Mouse (Mus musculus) forebrain, postnatal 0 days (tissue): ENCODE results near the gene Nptx1. TPM values are rescaled to one million over a fixed set of nuclear protein-coding genes. Genes with fewer than 3 reads are reported as not detected.

Experiments
- ATAC-seq: fragments of 200-750 bp; cut with Nextera tagmentation; 2 replicates; pipeline ENCODE4 v1.8.0; 2017; ENCODE audit warnings: mild to moderate bottlenecking, moderate library complexity
- DNase-seq: peaks from one replicate; pipeline ENCODE4 v3.0.0-alpha.2; 2015
- H3K27ac ChIP-seq: fragments of 300-500 bp; sonication (generic); 2 replicates; pipeline ENCODE4 v1.5.1; 2014; ENCODE audit warnings: low read depth, mild to moderate bottlenecking, antibody characterized with exemption, low read length, moderate library complexity, mixed read lengths
- H3K27me3 ChIP-seq: fragments of 300-500 bp; sonication (generic); 2 replicates; pipeline ENCODE4 v1.6.1; 2014; ENCODE audit warnings: mild to moderate bottlenecking, low read length, mixed read lengths; ENCODE audit not compliant: insufficient read depth
- H3K36me3 ChIP-seq: fragments of 300-500 bp; sonication (generic); 2 replicates; pipeline ENCODE4 v1.6.1; 2014; ENCODE audit warnings: mild to moderate bottlenecking, moderate library complexity; ENCODE audit not compliant: insufficient read depth
- H3K4me1 ChIP-seq: fragments of 300-500 bp; sonication (generic); 2 replicates; pipeline ENCODE4 v1.6.1; 2014; ENCODE audit warnings: antibody characterized with exemption; ENCODE audit not compliant: insufficient read depth
- H3K4me2 ChIP-seq: fragments of 300-500 bp; sonication (generic); 2 replicates; pipeline ENCODE4 v1.6.1; 2014; ENCODE audit warnings: low read depth, mild to moderate bottlenecking, moderate library complexity
- H3K4me3 ChIP-seq: fragments of 300-500 bp; sonication (generic); 2 replicates; pipeline ENCODE4 v1.5.1; 2014; ENCODE audit warnings: low read depth, low read length, mixed read lengths
- H3K9ac ChIP-seq: fragments of 300-500 bp; sonication (generic); 2 replicates; pipeline ENCODE4 v1.6.1; 2014; ENCODE audit warnings: mild to moderate bottlenecking
- H3K9me3 ChIP-seq: fragments of 300-500 bp; sonication (generic); 2 replicates; pipeline ENCODE4 v1.6.1; 2016; ENCODE audit warnings: low read length
- CTCF ChIP-seq: sonication (generic); IDR thresholded peaks from 2 replicates; pipeline ENCODE4 v1.5.1; 2016; ENCODE audit warnings: antibody characterized with exemption, control low read depth, low read depth
- WGBS: fragments of 180-500 bp; shearing (Covaris S2); extraction: QIAGEN DNeasy Blood & Tissue Kit; methylation state at CpG from one replicate; pipeline ENCODE4 v1.1.7; 2014; 5-methylcytosine and 5-hydroxymethylcytosine counted together
- polyA plus RNA-seq: library from polyadenylated mRNA; unstranded; fragments of >200 nt; fragmentation: Nextera tagmentation; extraction: Ambion mirVana; gene quantifications from 2 replicates; pipeline ENCODE4 v1.2.1, GENCODE M21; 2015
- total RNA-seq: library from RNA; depleted of rRNA; stranded (reverse); fragments of >200 nt; gene quantifications from 2 replicates; pipeline ENCODE4 v1.2.3, GENCODE M21; 2014

Nptx1 gene
- total and polyA plus RNA-seq, 2 experiments from 2014 or later = 6.9 to 14.2 TPM

DNA sequence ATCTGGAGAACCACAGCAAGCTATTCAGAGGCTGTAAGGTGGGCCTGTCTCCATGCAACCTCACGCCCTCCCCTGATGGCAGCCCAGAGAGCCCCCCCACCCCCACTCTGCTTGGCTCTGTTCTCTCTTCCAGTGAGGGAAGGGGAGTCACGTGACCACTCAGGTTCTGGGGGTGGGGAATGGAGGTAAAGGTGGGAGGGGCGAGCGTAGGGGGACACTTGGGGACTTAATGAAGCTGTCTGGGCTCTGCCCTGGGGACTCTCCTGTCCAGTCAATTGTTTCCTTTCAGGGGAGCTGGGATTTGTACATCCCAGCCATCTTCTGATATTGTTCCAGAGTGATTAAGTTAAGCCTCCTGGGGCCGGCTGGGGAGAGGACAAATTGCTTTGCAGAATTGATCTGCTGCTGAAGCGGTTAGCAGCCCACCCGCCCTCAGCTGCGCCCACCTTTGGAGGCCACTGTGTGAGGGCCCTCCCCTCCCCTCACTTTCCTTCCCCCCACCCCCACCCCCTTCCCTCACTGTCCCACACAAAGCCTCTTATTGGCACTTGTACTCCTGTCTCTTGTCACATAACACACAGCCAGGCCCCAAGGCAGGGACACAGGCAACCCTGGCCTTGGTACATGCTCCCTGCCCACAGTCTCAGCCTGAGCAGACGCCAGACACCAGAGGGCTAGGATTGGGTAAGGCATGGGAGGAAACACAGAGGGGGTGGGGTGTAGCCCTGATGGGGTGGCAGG lies 11.5 kb upstream of the Nptx1 start:
- DNase-seq (no peak), ATAC-seq (peak; percentile 69; the same call in 1 of the 2 replicates)
- TF ChIP-seq CTCF = no peak
- H3K27me3 ChIP-seq = no peaks in the 10 kb centered on the region
- peak overlapping the region; percentile 18; the same call in 1 of the 2 replicates for H3K9ac ChIP-seq
- H3K27ac ChIP-seq = no peak overlapping the region
- no peaks in the 10 kb centered on the region for H3K36me3 ChIP-seq
- H3K4me1 ChIP-seq = peaks cover 12% of the 10 kb centered on the region; the same call in 1 of the 2 replicates
- H3K4me3 ChIP-seq = no peak overlapping the region
- H3K9me3 ChIP-seq = no peaks in the 10 kb centered on the region
- H3K4me2 ChIP-seq = no peak overlapping the region
- 11% methylated on average over 9 of the region's 9 CpGs for WGBS

DNA sequence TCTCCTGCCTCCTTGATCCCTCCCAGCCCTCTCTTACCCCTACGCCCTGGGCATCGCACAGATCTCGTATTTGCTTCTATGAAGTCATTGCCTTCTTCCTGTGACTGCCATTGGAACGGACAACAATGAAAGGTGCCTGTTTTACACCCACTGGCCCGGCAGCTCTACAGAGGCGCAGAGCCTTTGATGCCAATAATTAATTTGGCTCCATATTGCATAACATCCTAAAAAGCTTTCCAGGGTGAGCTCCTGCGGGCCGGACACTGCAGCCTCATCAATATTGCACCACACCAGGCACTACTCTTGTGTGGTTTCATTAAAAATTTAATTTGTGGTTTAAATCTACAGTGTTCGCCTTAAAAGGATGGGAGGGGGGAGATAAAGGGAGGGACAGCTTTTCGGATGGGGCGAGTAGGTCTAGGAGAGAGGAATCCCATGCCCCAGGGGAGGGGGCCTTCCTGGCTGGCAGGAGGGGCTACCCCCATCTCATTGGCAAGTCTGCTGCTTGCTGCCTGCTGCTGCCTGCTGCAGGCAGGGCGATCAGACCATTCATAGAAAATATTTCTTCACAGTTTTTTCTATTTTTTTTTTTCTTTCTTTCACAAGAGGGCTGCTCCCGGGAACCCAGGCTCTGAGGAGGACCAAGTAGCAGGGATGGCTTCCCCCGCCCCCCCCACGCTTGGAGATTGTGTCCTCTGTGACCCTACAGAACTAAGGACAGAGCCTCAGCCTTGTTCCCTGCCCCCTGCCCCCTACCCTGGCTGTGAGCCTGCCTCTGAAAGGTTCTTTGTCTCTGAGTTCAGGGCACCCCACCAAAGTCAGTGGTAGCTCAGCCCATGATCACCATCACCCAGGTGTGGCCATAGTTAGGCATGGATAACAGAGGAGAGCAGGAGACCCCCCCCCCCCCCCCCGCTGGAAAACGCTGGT lies 10.7 kb upstream of the Nptx1 start:
- no peaks in the 10 kb centered on the region for H3K27me3 ChIP-seq
- ATAC-seq (no peak; the same call in 1 of the 2 replicates), DNase-seq (no peak)
- H3K36me3 ChIP-seq = no peaks in the 10 kb centered on the region
- H3K4me2 ChIP-seq = 0 out of 2 replicates have a peak overlapping the region, but pooled peaks have one; percentile 6
- H3K9me3 ChIP-seq = no peaks in the 10 kb centered on the region
- H3K9ac ChIP-seq = peak overlapping the region; percentile 18; the same call in 1 of the 2 replicates
- no peak for TF ChIP-seq CTCF
- peaks cover 12% of the 10 kb centered on the region; the same call in 1 of the 2 replicates for H3K4me1 ChIP-seq
- H3K27ac ChIP-seq = no peak overlapping the region
- 16% methylated on average over 16 of the region's 17 CpGs for WGBS
- H3K4me3 ChIP-seq = no peak overlapping the region

DNA sequence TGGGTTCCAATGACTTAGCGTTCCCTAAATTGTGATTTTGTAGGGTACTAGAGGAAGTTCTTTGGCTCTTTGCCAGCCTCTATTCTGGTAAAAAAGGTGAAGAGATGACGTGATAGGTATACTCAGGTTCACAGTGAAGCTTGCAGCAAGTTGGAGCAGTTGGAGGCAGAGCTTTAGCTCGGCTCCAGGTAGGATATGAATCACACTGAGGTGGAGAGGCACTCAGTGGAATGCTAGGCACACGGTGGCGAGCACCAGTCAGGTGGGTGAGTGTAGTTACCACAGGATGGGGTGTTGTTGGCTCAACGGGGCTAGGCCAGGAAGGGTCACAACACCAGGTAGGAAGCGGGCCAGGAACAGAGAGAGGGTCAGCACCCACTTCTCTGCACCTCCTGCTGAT lies 7.6 kb upstream of the Nptx1 start:
- peaks cover 12% of the 10 kb centered on the region; the same call in 1 of the 2 replicates for H3K4me1 ChIP-seq
- TF ChIP-seq CTCF = no peak
- WGBS = 85% methylated on average over 7 of the region's 7 CpGs
- no peak overlapping the region for H3K4me2 ChIP-seq
- H3K27ac ChIP-seq = no peak overlapping the region
- no peak for ATAC-seq
- H3K27me3 ChIP-seq = 0 out of 2 replicates have a peak, but pooled peaks cover under 1% of the 10 kb centered on the region
- DNase-seq = no peak
- no peaks in the 10 kb centered on the region for H3K9me3 ChIP-seq
- no peak overlapping the region for H3K4me3 ChIP-seq
- no peak overlapping the region for H3K9ac ChIP-seq
- H3K36me3 ChIP-seq = no peaks in the 10 kb centered on the region

DNA sequence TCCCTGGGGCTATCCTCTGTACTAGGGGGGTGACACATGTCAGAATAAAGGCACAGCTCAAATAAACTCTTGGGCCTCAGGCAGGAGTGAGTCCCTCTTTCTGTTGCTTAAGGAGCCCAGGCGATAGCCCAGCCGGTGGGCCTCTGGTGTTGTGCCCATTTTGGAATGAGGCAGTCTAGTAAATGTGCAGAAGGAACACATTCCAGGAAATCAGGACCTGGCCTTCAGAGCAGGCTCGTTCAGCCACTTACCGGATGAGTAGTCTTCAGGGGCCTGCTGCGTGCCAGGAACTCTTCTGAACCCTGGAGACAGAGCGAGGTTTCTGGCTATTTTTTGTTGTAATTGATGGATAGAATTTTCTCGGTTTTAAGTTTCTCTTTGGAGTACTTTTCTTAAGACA lies 7.2 kb upstream of the Nptx1 start:
- H3K27me3 ChIP-seq = peaks cover 5% of the 10 kb centered on the region; the same call in 1 of the 2 replicates
- no peak overlapping the region for H3K27ac ChIP-seq
- peaks cover 12% of the 10 kb centered on the region; the same call in 1 of the 2 replicates for H3K4me1 ChIP-seq
- H3K4me3 ChIP-seq = no peak overlapping the region
- H3K9me3 ChIP-seq = no peaks in the 10 kb centered on the region
- WGBS = 74% methylated on average over 7 of the region's 7 CpGs
- no peak overlapping the region for H3K4me2 ChIP-seq
- no peaks in the 10 kb centered on the region for H3K36me3 ChIP-seq
- H3K9ac ChIP-seq = no peak overlapping the region
- TF ChIP-seq CTCF = no peak
- ATAC-seq = no peak
- DNase-seq = no peak

DNA sequence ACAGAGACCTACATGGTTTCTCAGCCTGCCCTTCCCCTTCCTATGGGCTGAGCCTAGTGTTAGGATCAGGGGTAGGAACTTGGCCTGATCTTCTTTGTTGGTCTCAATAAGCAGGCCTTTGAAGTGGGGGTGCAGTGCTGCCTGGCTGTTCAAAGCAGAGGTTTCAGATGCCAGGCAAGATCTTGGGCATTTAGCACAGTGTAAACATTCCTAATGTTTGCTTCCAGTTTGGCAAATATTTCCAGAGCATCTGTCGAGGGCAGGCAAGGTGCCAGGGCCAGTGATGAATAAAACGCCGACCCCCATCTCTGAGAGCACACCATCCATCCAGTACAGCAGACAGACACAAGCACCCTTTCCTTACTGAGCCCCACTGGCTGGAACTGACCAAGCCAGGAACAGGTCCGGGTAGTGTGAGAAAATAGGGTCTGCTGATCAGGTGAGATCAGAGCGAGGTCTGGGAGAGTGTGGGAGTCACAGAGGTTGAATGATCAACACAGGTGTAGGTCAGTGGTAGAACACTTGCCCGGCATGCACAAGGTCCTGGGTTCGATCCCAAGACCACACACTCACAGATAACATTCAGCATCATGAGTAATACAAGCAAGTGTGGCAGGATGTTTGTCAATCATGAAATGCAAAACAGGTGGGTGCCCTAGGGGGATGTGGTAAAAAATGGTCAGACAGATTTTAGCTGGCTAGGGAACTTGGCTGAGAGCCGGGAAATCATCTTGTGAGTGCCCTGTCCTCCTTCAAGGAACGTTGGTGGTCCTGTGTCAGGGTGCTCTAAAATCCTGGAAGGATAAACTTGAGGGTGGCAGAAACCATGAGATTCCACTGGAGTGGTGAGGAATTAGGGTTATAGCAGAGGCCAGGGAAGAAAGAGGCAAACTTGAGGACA lies 5.6 kb upstream of the Nptx1 start:
- 56% methylated on average over 9 of the region's 9 CpGs for WGBS
- Histone ChIP-seq H3K27ac (no peak overlapping the region), H3K27me3 (peaks cover 9% of the 10 kb centered on the region; the same call in 1 of the 2 replicates), H3K9ac (no peak overlapping the region), H3K4me1 (peaks cover 13% of the 10 kb centered on the region), H3K4me2 (no peak overlapping the region), H3K9me3 (no peaks in the 10 kb centered on the region), H3K36me3 (no peaks in the 10 kb centered on the region), H3K4me3 (no peak overlapping the region)
- DNase-seq (no peak), ATAC-seq (no peak)
- TF ChIP-seq CTCF = no peak

DNA sequence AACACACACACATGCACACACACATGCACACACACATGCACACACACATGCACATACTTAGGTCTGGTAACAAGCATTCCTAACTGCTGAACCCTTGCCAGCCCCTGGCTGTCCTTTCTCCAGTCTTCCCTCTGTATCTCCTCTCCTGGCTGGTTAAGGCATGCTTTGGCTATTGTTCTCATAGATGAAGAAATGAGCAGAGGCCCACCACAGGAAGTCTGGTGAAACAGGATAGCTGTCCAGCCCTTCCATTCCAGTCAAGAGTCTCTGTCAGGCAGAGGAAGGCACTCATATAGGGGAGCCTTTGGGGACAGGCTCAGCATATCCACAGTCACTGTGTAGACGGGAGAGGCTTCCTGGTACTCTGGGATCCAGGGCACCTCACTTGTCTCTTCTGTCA lies 4.7 kb upstream of the Nptx1 start:
- DNase-seq (no peak), ATAC-seq (no peak)
- no peak for TF ChIP-seq CTCF
- H3K4me3 ChIP-seq = no peak overlapping the region
- no peak overlapping the region for H3K4me2 ChIP-seq
- peaks cover 12% of the 10 kb centered on the region for H3K4me1 ChIP-seq
- no peak overlapping the region for H3K9ac ChIP-seq
- H3K36me3 ChIP-seq = no peaks in the 10 kb centered on the region
- H3K9me3 ChIP-seq = no peaks in the 10 kb centered on the region
- H3K27me3 ChIP-seq = peaks cover 9% of the 10 kb centered on the region; the same call in 1 of the 2 replicates
- 58% methylated on average over 1 of the region's 1 CpGs for WGBS
- no peak overlapping the region for H3K27ac ChIP-seq
